ENCODE assay signal across 9 mouse cellular contexts in genomic region chr15:82963556-82964156, GRCm38 (mm10). TPM values are rescaled to one million over a fixed set of nuclear protein-coding genes. Genes with fewer than 3 reads are reported as not detected.
DNase-seq lines count a peak whose midpoint lies in the region; TF ChIP-seq lines count a peak whose summit lies in the region.
"Had no signal": no experiment of that assay in that cellular context is flagged by ENCODE, and none has a peak within 500 bp of the region (broad histone marks: within the 10 kb centered on the region; RNA-seq: fewer than 3 reads in every experiment).

No protein-coding gene starts in this region.

- H3K9me3 ChIP-seq in midbrain, embryonic 10.5 days (replicated peaks) = no peaks in the 10 kb centered on the region

- H3K4me3 ChIP-seq in cortical plate, adult 2 months (ENCODE audit: insufficient read depth, low read length) = peak overlapping the region; percentile 65; the same call in 1 of the 2 replicates
- peak overlapping the region; percentile 63 for H3K4me3 ChIP-seq in midbrain, embryonic 10.5 days

- intact Hi-C loops in left cerebral cortex, postnatal 10 days (cut with DNase I) = loop anchor here (5.0 kb wide), 1 partner anchor 69 kb away; the partner anchor contains the start of gene Nfam1

- TF ChIP-seq POLR2A in cortical plate, adult 2 months (IDR thresholded peaks at IDR 0.05; ENCODE audit: extremely low read depth, insufficient read depth, low read length) = no peak

- H3K36me3 ChIP-seq in midbrain, embryonic 10.5 days = no peaks in the 10 kb centered on the region

- H3K27me3 ChIP-seq in midbrain, embryonic 10.5 days (ENCODE audit: low read depth, poor library complexity, severe bottlenecking) = peaks cover 96% of the 10 kb centered on the region

- 15% methylated on average over 56 of the region's 82 CpGs for WGBS in midbrain, embryonic 10.5 days

- no peak for TF ChIP-seq CTCF in cortical plate, adult 2 months (IDR thresholded peaks at IDR 0.05; ENCODE audit: extremely low read depth, insufficient read depth, low read length)

- no peak overlapping the region for H3K27ac ChIP-seq in cortical plate, adult 2 months (ENCODE audit: insufficient read depth, low read length)
- H3K27ac ChIP-seq in midbrain, embryonic 10.5 days (replicated peaks) = peak overlapping the region; percentile 86
- H3K27ac ChIP-seq: macrophage had no signal

- peak; percentile 34 for DNase-seq in kidney, postnatal 14 days
- DNase-seq in kidney, adult 18-20 months = no peak
- peak; percentile 24 for DNase-seq in heart, postnatal 4 days
- DNase-seq in midbrain, embryonic 10.5 days (ENCODE audit: low spot score) = no peak
- no peak for DNase-seq in cerebellum, postnatal 4 days (ENCODE audit: low spot score in 2 of 2)
- no peak for DNase-seq in left cerebral cortex, postnatal 10 days (ENCODE audit: extremely low spot score in 1 of 2, low spot score in 2 of 2)
- no peak for DNase-seq in right cerebral cortex, adult 18-20 months

- H3K4me1 ChIP-seq in cortical plate, adult 2 months (ENCODE audit: control insufficient read depth, insufficient read depth, low read length) = peaks cover 4% of the 10 kb centered on the region; the same call in 1 of the 2 replicates
- peaks cover 69% of the 10 kb centered on the region for H3K4me1 ChIP-seq in midbrain, embryonic 10.5 days

RNA-seq across cellular contexts. Expression of gene Tcf20, which starts 24.0 kb away (rescaled TPM):
- polyA plus RNA-seq in cortical plate, adult 2 months (2012; rRNA removed) = 37.1 and 38.4 TPM in 2 replicates
- 10 to 100 TPM; 71.1 to 78.7 TPM for total RNA-seq in heart, postnatal 4 days (2021)
- 7.5 and 8.4 TPM in 2 replicates for polyA plus RNA-seq in midbrain, embryonic 10.5 days (2016; fragmentation: Nextera tagmentation; extraction: Ambion mirVana)
- 100 to 1,000 TPM; 123 to 128 TPM for total RNA-seq in left cerebral cortex, postnatal 10 days (2021)

Comparison
In these comparisons a context has a peak if more than half of its experiments do, and no peak if none do; other contexts are left out.
1. DNase-seq: peak in kidney, postnatal 14 days (single experiment) and heart, postnatal 4 days (single experiment); none in kidney, adult 18-20 months (single experiment), midbrain, embryonic 10.5 days (single experiment), cerebellum, postnatal 4 days (0 of 2), left cerebral cortex, postnatal 10 days (0 of 2) and right cerebral cortex, adult 18-20 months (single experiment).